Mouse (Mus musculus): Measurements from ENCODE around the gene Tmem267.
"Not testable (repeated sequence)": the region's sequence is repeated elsewhere in the genome, so short reads cannot be mapped to it uniquely, and the experiment has no call there.

Tmem267 gene

GRCm38 (mm10) chr13:119618841-119619240 is 131.0 kb downstream of the Tmem267 start:
- no peak for DNase-seq (ENCODE audit: low spot score in 2 of 2)

- DNase-seq (ENCODE audit: low spot score in 2 of 2) = no peak
Measured at GRCm38 (mm10) chr13:119619735-119620134, 131.9 kb downstream of the Tmem267 start.

GRCm38 (mm10) chr13:119623634-119624033 is 135.8 kb downstream of the Tmem267 start, which contains the start of gene Ccl28:
TSS of gene Ccl28 (plus strand) at chr13:119623819.
- no peak for DNase-seq (ENCODE audit: low spot score in 2 of 2)

- not testable (repeated sequence) for DNase-seq (ENCODE audit: low spot score in 2 of 2)
Measured at GRCm38 (mm10) chr13:119625952-119626351, 138.1 kb downstream of the Tmem267 start.

- peak; percentile 68 to 73 for DNase-seq (ENCODE audit: low spot score in 2 of 2)
Measured at GRCm38 (mm10) chr13:119631482-119632155, 143.8 kb downstream of the Tmem267 start.

- DNase-seq (ENCODE audit: low spot score in 2 of 2) = no peak
Measured at GRCm38 (mm10) chr13:119632156-119632548, 144.3 kb downstream of the Tmem267 start.

GRCm38 (mm10) chr13:119635496-119635895 is 147.7 kb downstream of the Tmem267 start:
- no peak for DNase-seq (ENCODE audit: low spot score in 2 of 2)

GRCm38 (mm10) chr13:119637837-119638236 is 150.0 kb downstream of the Tmem267 start:
- DNase-seq (ENCODE audit: low spot score in 2 of 2) = no peak

- no peak for DNase-seq (ENCODE audit: low spot score in 2 of 2)
Measured at GRCm38 (mm10) chr13:119638449-119638848, 150.6 kb downstream of the Tmem267 start.

- DNase-seq (ENCODE audit: low spot score in 2 of 2) = no peak
Measured at GRCm38 (mm10) chr13:119639302-119639701, 151.5 kb downstream of the Tmem267 start.

GRCm38 (mm10) chr13:119640504-119640903 is 152.7 kb downstream of the Tmem267 start:
- no peak for DNase-seq (ENCODE audit: low spot score in 2 of 2)

GRCm38 (mm10) chr13:119641145-119641544 is 153.3 kb downstream of the Tmem267 start:
- DNase-seq (ENCODE audit: low spot score in 2 of 2) = no peak

- no peak for DNase-seq (ENCODE audit: low spot score in 2 of 2)
Measured at GRCm38 (mm10) chr13:119644769-119645168, 156.9 kb downstream of the Tmem267 start.

- DNase-seq (ENCODE audit: low spot score in 2 of 2) = no peak
Measured at GRCm38 (mm10) chr13:119646511-119646910, 158.7 kb downstream of the Tmem267 start.

GRCm38 (mm10) chr13:119648891-119649698 is 161.3 kb downstream of the Tmem267 start:
- DNase-seq (ENCODE audit: low spot score in 2 of 2) = peak in 1 of 2 experiments; percentile 16

GRCm38 (mm10) chr13:119649699-119650046 is 161.8 kb downstream of the Tmem267 start:
- no peak for DNase-seq (ENCODE audit: low spot score in 2 of 2)

GRCm38 (mm10) chr13:119654734-119655133 is 166.9 kb downstream of the Tmem267 start:
- DNase-seq (ENCODE audit: low spot score in 2 of 2) = no peak

- no peak for DNase-seq (ENCODE audit: low spot score in 2 of 2)
Measured at GRCm38 (mm10) chr13:119656246-119656645, 168.4 kb downstream of the Tmem267 start.

GRCm38 (mm10) chr13:119656846-119657416 is 169.1 kb downstream of the Tmem267 start:
- no peak for DNase-seq (ENCODE audit: low spot score in 2 of 2)

Data from frontal cortex, postnatal 14 days (tissue).